Mouse (Mus musculus) heart, embryonic 14.5 days (tissue): ENCODE results near the gene Mybpc3. TPM values are rescaled to one million over a fixed set of nuclear protein-coding genes. Genes with fewer than 3 reads are reported as not detected.

Experiments
- ATAC-seq: fragments of 200-750 bp; cut with Nextera tagmentation; 2 replicates; pipeline ENCODE4 v1.8.0; 2017; ENCODE audit warnings: low read depth, moderate TSS enrichment; ENCODE audit not compliant: insufficient number of reproducible peaks, insufficient read depth, low FRiP score
- H3K27ac ChIP-seq, 2 experiments: fragments of 200-500 bp in 1 of 2; fragments of 300-500 bp in 1 of 2; sonication (generic) in 1 of 2; replicated peaks in 1 of 2; 2 replicates each; pipeline ENCODE4 v1.5.1; 2012 to 2014; ENCODE audit warnings: low read depth in 2 of 2, low read length in 2 of 2, control low read depth in 1 of 2, mild to moderate bottlenecking in 1 of 2, mixed read lengths in 1 of 2; ENCODE audit not compliant: control insufficient read depth in 1 of 2, insufficient read depth in 1 of 2
- H3K27me3 ChIP-seq: fragments of 300-500 bp; sonication (generic); 2 replicates; pipeline ENCODE4 v1.6.1; 2014; ENCODE audit warnings: mild to moderate bottlenecking, low read length, control low read depth; ENCODE audit not compliant: control insufficient read depth, insufficient read depth
- H3K36me3 ChIP-seq: fragments of 300-500 bp; sonication (generic); 2 replicates; pipeline ENCODE4 v1.6.1; 2014; ENCODE audit warnings: mild to moderate bottlenecking, control low read depth, low read length, mixed read lengths; ENCODE audit not compliant: control insufficient read depth, insufficient read depth
- H3K4me1 ChIP-seq, 2 experiments: fragments of 200-500 bp in 1 of 2; fragments of 300-500 bp in 1 of 2; sonication (generic) in 1 of 2; 2 replicates each; pipeline ENCODE4 v1.6.1; 2012 to 2014; ENCODE audit warnings: low read length in 2 of 2, control low read depth in 1 of 2, mixed read lengths in 1 of 2; ENCODE audit not compliant: control insufficient read depth in 2 of 2, insufficient read depth in 2 of 2
- H3K4me2 ChIP-seq: fragments of 300-500 bp; sonication (generic); 2 replicates; pipeline ENCODE4 v1.6.1; 2014; ENCODE audit warnings: mild to moderate bottlenecking, low read length
- H3K4me3 ChIP-seq, 2 experiments: fragments of 200-500 bp in 1 of 2; fragments of 300-500 bp in 1 of 2; sonication (generic) in 1 of 2; 2 replicates each; pipeline ENCODE4 v1.5.1; 2012 to 2014; ENCODE audit warnings: low read length in 2 of 2, mild to moderate bottlenecking in 2 of 2, control low read depth in 1 of 2, low read depth in 1 of 2, moderate library complexity in 1 of 2; ENCODE audit not compliant: control insufficient read depth in 1 of 2, insufficient read depth in 1 of 2
- H3K9ac ChIP-seq: fragments of 300-500 bp; sonication (generic); 2 replicates; pipeline ENCODE4 v1.6.1; 2014; ENCODE audit warnings: mild to moderate bottlenecking, low read length
- H3K9me3 ChIP-seq: fragments of 300-500 bp; sonication (generic); 2 replicates; pipeline ENCODE4 v1.6.1; 2016; ENCODE audit warnings: low read length, control low read depth; ENCODE audit not compliant: control insufficient read depth
- WGBS: fragments of 180-500 bp; shearing (Covaris S2); extraction: QIAGEN DNeasy Blood & Tissue Kit; methylation state at CpG from one replicate; pipeline ENCODE4 v1.1.7; 2014; 5-methylcytosine and 5-hydroxymethylcytosine counted together
- polyA plus RNA-seq: library from polyadenylated mRNA; unstranded; fragments of >200 nt; fragmentation: Nextera tagmentation; extraction: Ambion mirVana; gene quantifications from 2 replicates; pipeline ENCODE4 v1.2.1, GENCODE M21; 2014

Mybpc3 gene
- polyA plus RNA-seq, 1 experiment from 2014 or later: 789 TPM

DNA sequence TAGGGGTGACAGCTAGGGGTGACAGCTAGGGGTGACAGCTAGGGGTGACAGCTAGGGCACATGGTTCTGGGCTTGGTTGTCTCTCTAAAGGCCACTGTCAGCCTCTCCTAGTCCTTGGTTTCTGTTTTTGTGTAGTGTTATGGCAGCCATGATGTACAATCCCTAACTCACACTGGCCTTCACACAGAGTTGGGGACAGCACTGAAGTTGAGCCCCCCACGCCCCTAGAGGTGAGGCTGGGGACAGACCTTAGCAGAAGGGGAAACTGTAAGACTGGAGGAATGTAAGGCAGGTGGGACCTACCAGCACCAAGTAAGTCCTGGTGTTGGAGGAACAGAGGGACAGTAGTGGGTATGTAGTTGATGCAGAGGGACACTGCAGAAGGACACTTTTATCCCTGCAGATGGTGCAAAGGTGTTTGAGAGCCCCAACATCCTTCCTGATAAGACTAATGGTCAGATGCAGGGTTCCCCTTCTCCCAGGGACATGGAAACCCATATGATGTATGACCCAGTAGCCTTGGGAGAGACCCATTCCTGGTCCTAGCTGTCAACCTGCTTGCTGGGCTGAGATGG, 34.5 kb upstream of the Mybpc3 start:
- Histone ChIP-seq H3K4me2 (no peak overlapping the region), H3K27ac (peak overlapping the region; percentile 28 to 49; a peak in 3 of 4 replicates), H3K4me1 (peaks cover 4 to 8% of the 10 kb centered on the region in 2 experiments; a peak in 1 of 4 replicates), H3K36me3 (no peaks in the 10 kb centered on the region), H3K9me3 (no peaks in the 10 kb centered on the region), H3K4me3 (no peak overlapping the region), H3K27me3 (no peaks in the 10 kb centered on the region), H3K9ac (no peak overlapping the region; the same call in 1 of the 2 replicates)
- no peak for ATAC-seq
- 60% methylated on average over 1 of the region's 1 CpGs for WGBS

- no peak overlapping the region for H3K4me3 ChIP-seq
- no peaks in the 10 kb centered on the region for H3K9me3 ChIP-seq
- ATAC-seq: no peak
- no peaks in the 10 kb centered on the region for H3K36me3 ChIP-seq
- H3K27me3 ChIP-seq: no peaks in the 10 kb centered on the region
- no peak overlapping the region for H3K4me2 ChIP-seq
- WGBS: 78% methylated on average over 15 of the region's 15 CpGs
- peaks cover 2 to 3% of the 10 kb centered on the region in 2 experiments; a peak in 1 of 4 replicates for H3K4me1 ChIP-seq
- no peak overlapping the region for H3K9ac ChIP-seq
- no peak overlapping the region for H3K27ac ChIP-seq
Observed at GRCm38 (mm10) chr2:91084179-91084820, 33.6 kb upstream of the Mybpc3 start.

GRCm38 (mm10) chr2:91085494-91086391, 32.2 kb upstream of the Mybpc3 start:
- no peak overlapping the region for H3K4me2 ChIP-seq
- no peak overlapping the region for H3K27ac ChIP-seq
- H3K27me3 ChIP-seq: no peaks in the 10 kb centered on the region
- ATAC-seq: no peak
- no peaks in the 10 kb centered on the region for H3K9me3 ChIP-seq
- H3K4me3 ChIP-seq: no peak overlapping the region
- no peak overlapping the region for H3K9ac ChIP-seq
- WGBS: 83% methylated on average over 14 of the region's 14 CpGs
- H3K4me1 ChIP-seq: peaks cover 2 to 3% of the 10 kb centered on the region in 2 experiments; a peak in 1 of 4 replicates
- no peaks in the 10 kb centered on the region for H3K36me3 ChIP-seq

DNA sequence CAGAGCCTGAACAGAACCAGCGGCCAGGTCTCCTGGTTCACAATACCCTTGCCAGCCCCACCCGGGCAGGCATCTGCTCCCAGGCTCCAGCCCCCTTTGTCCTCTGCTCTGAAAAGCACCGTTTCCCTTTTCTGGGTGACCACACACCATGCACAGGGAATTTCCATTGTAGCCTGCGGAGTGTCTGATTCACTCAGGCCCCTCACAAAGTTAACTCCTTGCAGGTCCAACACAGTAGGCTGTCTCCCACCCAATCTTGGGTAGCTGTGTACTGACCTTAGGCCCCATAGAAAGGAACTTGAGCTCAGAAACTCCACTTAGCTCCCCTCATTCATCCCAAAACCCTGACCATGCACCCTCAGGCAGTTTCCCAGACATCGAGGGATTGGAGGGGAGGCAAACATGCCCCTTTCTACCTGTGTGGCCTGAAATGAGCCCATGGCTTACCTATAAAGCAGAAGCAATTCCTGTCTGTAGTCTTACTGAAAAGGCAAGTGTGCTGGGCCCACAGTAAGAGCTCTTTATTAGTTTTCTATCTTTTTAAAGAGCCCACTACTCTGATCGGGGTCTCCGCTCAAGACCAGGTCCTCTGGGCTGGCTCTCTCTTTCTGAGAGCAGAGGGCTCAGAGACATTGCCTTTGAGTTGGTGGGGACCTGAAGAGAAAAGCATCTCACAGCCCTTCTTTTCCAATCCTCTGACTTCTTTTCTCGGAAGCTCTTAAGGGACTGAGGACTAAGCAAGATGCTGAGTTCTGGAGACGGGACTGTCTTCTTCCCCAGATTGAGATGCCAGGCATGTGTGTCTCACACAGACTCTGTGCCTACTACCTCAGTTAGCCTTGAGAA, 31.3 kb upstream of the Mybpc3 start:
- Histone ChIP-seq H3K9ac (no peak overlapping the region), H3K4me3 (no peak overlapping the region), H3K27me3 (no peaks in the 10 kb centered on the region), H3K27ac (no peak overlapping the region), H3K4me1 (peaks cover 2 to 3% of the 10 kb centered on the region in 2 experiments; a peak in 1 of 4 replicates), H3K36me3 (no peaks in the 10 kb centered on the region), H3K9me3 (no peaks in the 10 kb centered on the region), H3K4me2 (no peak overlapping the region)
- no peak for ATAC-seq
- 78% methylated on average over 9 of the region's 9 CpGs for WGBS

- Histone ChIP-seq H3K36me3 (no peaks in the 10 kb centered on the region), H3K9me3 (no peaks in the 10 kb centered on the region), H3K27me3 (no peaks in the 10 kb centered on the region), H3K4me2 (no peak overlapping the region), H3K27ac (no peak overlapping the region), H3K4me3 (no peak overlapping the region), H3K9ac (no peak overlapping the region), H3K4me1 (peaks cover 2 to 3% of the 10 kb centered on the region in 2 experiments; a peak in 1 of 4 replicates)
- no peak for ATAC-seq
- WGBS: 79% methylated on average over 9 of the region's 9 CpGs
Observed at GRCm38 (mm10) chr2:91087453-91087852, 30.5 kb upstream of the Mybpc3 start.

DNA sequence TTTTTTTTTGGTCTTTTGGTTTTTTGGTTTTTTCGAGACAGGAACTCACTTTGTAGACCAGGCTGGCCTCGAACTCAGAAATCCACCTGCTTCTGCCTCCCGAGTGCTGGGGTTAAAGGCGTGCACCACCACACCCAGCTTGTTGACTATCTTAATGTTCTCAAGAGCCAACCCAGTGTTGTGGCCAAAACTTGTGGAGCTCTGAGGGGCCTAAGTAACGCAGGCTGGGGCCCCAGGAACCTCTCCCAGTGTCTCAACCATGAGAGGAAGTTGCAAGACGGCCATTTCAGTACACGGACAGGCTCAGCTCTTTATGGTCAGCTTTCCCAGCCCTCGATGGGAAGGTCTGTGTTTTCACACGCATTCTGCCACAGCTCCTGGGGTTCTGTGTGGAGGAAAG, 29.0 kb upstream of the Mybpc3 start:
- Histone ChIP-seq H3K9ac (no peak overlapping the region), H3K4me1 (no peaks in the 10 kb centered on the region), H3K27me3 (no peaks in the 10 kb centered on the region), H3K4me2 (no peak overlapping the region), H3K9me3 (no peaks in the 10 kb centered on the region), H3K4me3 (no peak overlapping the region), H3K36me3 (no peaks in the 10 kb centered on the region), H3K27ac (no peak overlapping the region)
- no peak for ATAC-seq
- WGBS: 78% methylated on average over 9 of the region's 9 CpGs

DNA sequence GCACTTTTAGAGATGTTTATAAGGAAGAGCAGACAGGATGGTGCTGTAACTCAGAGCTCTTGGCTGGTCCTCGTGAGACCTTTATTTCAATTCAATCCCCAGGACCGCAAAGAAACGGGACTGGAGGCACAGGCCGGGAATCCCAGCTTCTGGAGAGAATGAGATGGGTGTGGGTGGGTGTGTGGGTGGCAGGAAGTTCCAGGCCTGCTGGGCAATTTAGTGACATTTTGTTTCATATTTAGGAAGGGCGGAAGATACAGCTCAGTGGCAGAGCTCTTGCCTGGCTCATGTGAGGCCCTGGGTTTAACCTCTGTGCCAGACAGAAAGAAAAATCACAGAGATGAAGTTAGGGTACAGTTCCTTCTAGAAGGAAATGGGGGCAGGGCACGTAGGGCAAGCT, 27.7 kb upstream of the Mybpc3 start:
- no peaks in the 10 kb centered on the region for H3K27me3 ChIP-seq
- H3K4me3 ChIP-seq: no peak overlapping the region
- WGBS: 66% methylated on average over 6 of the region's 6 CpGs
- no peak overlapping the region for H3K9ac ChIP-seq
- H3K4me1 ChIP-seq: no peaks in the 10 kb centered on the region
- ATAC-seq: no peak
- no peaks in the 10 kb centered on the region for H3K9me3 ChIP-seq
- no peaks in the 10 kb centered on the region for H3K36me3 ChIP-seq
- H3K4me2 ChIP-seq: no peak overlapping the region
- H3K27ac ChIP-seq: no peak overlapping the region
